Mouse (Mus musculus): ENCODE data around the gene Ski.
A peak's percentile ranks its signal among the peaks of the same experiment; 100 is the strongest.

Gene Ski

DNA sequence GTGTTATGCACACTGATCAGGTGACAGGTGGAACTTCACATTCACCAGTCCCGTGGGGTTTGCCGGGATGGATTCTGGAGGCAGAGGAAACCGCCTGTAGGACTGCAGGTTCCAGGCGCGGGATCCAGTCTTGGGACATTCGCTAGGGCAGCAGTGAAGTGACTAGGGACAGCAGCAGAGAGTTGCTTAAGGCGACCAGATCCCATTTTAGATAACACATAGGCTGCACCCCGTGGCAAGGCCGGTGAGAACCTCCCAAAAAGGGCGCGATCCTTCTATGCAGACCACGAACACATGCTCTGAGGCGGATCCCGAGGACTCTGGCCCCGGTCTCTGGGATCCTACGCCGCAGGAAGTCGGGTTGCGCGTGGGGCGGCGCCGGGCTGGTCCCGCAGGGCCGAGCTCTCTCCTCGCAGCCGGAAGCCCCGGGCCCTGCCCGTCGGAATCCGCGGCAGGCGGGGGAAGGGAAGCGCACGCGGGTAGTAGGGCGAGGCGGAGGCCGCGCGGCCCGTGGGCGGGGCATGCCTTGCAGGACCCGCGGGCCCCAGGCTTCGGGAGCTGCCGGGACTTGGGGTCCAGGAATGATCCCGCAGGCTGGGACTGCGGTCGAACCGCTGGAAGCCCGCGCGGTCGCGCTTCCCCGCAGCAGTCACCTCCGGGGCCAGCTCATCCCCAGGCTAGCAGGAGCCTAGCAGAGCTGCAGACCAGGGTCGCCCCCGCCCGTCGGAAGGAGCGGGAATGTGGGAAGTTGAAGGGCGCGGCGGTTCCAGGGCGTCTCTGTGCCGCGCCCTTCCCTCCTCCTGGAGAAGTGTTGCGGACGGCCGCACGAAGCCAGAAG, 71.9 kb downstream of the Ski start:
- peak; percentile 80 for DNase-seq (ENCODE audit: low spot score)

DNA sequence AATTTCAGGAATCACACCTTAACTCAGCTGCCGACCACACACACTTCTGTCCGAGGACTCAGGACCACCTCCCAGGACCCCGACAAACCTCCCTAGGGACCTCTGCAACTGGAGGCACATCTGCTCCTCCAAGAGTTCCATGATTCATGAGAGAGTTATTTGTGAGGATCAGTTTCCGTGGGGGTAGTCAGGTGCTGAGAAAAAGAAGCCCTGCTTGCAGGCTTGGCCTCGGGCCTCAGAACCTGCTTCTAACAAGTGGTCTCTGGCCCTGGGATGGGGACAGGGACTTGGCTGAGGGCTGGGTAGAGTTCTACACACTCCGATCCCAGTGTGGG, 72.5 kb downstream of the Ski start:
- no peak for DNase-seq (ENCODE audit: low spot score)

DNA sequence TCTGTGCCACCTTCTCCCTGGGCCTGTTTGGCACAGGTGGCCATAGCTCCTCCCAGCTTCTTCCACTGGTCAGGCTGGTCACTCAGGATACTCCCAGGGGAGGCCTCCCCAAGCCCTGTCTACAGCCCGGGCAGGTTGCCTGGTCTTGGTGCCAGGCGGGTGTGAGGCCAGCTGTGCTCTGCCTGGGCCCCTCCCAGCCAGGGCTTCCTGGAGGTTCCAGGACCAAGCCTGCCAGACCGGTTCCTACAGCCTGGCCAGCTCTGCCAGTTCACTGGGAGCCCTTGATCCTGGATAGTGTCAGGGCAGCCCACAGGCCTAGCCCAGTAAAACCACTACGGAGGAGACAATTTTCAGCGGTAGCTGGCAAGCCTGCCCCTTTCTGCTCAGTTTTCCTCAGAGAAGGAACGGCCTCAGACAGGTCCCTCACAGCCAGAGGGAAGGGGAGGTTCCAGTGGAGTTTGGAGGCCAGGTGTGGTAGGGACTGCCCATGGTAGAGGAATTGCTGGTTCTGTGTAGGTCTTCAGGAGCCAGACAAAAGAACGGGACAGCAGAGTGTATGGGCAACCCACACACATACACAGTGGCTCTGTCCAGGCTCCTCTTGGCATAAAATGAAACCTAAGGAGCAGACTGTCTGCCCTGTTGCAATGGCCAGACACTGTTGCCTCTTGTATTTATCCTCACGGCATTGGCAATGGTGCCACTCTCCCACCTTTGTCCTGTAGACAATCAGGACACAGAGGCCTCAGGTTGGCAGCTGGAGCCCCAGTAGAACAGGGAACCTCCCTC, 73.3 kb downstream of the Ski start:
- no peak for DNase-seq (ENCODE audit: low spot score)

GRCm38 (mm10) chr4:155148453-155148852, 73.9 kb downstream of the Ski start:
- DNase-seq (ENCODE audit: low spot score): no peak

DNA sequence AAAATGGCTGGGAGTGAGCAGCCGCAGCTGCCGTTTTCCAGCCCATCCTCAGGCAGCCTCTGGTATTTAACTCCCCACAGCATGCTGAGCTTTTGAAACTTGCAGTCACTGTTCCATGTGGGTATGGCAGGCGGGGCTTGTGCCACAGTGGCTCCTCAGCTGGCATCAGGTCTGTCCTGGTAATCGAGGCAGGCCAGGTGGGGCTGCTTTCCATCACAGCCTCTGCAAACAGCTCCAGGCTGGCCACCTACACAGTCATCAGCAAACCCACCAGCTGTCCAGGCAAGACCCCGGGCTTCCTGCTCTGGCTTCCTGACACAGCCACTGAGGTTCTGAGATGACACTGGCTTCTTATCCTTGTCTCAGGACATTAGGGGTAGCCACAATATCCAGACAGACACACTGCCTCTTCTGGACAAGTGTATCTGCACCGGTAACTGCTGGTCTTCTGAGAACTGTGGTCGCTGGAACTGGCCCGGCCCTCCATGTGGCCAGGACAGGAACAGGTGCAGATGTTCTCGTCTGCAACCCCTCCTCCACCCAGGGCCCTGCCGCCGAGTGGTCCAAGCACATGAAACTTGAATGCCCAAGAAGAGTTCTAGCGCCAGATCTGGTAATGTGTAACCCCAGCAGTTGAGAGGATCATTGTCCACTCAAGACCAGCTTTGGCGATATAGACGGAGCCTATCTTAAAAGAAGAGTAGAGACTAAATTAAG, 76.1 kb downstream of the Ski start:
- no peak for DNase-seq (ENCODE audit: low spot score)

DNA sequence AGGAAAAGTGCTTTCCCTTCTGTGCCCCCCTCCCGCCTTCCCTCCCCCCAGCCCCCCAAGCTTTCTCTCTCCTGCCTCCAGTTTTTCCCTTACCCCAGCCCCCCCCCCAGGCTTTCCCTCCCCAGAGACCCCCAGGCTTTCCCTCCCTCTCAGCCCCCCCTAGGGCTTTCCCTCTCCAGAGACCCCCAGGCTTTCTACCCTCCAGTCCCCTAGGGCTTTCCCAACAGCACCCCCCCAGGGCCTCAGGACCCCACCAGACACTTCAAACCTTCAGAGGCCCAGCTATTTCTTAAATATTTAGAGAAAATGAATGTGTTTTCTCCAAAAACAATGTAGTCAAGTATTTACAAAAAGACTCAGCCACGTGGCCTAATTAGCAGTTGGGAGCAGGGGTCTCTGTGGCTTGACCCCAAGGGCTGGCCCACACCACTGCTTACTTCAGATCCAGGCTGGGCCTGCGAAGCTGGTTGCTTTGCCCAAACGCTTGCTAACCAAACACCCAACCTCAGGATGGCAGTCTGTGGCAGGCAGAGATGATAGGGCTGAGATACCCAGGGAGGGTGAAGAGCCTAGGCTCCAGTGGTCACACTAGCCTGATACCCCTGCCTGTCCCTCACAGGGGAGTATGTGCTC, 77.7 kb downstream of the Ski start:
- no peak for DNase-seq (ENCODE audit: low spot score)

DNA sequence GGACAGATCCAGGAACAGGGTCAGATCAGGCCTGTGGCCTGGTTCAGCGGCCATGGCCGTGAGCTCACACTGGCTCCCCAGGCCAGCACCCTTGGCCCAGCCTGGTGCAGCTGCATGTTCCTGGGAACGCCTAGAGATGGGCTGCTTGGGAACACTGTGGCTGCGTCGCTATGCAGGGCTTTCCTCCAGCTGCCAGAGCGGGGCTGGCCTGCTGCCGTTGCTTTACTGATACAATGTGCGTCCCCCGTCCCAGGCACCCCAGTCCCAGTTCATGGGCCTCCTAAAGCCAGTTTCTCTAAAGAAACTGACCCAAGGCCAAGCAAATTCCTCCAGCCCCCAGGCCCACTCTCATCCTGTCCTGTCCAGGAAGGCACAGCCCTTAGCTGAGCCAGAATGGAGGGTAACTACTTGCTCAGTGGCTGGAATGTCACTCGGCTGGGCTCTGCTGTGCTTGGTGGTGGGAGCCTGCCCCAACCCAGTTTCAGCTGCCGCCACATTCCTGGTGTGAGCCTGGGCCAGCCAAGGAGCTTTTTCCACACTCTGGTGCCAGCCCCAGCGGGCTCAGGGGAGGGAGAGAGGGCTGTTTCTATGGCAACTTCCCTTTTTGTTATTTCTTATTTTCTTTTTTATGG, 78.4 kb downstream of the Ski start:
- no peak for DNase-seq (ENCODE audit: low spot score)

DNA sequence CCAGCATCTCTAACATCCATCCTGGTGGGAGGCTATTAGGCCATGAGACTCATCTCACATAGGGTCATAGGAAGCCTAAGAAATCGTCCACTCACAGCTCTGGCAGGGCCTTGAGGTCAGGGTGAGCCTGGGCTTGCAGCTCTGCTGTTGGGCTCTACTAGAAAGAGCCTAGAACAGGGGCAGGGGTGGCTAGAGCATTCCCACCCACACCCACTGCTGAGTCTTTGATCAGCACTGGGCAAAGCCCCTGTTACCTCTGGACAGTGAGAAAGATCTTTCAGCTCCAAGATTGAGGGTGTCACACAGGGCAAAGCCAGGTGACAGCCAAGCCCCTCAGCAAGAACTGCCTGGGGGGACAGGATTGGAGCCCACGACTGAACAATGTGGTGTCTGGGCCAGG, 79.0 kb downstream of the Ski start:
- no peak for DNase-seq (ENCODE audit: low spot score)

DNA sequence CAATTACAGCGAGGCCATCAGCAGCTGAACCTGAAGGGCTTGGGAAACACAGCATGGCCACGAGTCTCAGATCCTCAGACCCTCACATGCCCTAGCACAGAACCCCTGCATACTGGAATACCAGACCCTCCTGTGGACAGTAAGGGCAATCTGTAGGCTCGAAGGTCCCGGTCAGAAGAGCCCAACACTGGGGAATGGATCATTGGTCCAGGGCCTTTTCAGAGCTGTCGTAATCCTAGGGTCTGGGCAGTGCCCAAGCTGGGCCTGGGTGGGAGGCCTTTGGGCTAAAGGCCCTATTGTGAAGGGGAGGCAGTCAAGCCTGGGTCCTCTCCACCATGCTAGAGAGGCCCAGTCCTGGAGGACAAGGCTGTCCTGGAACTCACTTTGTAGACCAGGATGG, 79.6 kb downstream of the Ski start:
- DNase-seq (ENCODE audit: low spot score): no peak

DNA sequence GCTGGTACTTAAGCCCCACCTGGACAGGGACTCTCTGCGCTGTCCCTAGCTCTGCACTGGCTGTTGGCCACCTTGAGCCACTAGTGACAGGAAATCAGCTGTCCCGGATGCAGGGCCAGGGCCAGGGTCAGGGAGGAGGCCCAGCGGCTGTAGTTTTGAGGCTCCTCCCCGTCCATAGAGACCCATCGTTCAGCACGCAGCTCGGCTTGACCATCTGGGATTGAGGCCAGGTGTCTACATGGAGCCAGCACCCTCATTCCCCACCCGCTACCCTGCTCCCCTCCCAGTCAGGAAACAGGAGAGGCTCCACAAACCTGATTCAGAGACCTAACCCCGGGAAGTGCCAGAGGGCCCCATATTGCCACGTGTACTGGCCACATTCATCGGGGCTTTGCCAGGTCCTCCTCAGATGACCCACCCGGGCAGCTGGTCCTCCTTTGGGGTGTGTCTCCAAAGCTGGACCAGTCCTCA, 81.6 kb downstream of the Ski start:
- no peak for DNase-seq (ENCODE audit: low spot score)

- DNase-seq (ENCODE audit: low spot score): no peak
Observed at GRCm38 (mm10) chr4:155140150-155140549, 82.2 kb downstream of the Ski start.

- DNase-seq (ENCODE audit: low spot score): no peak
Observed at GRCm38 (mm10) chr4:155139281-155140045, 82.9 kb downstream of the Ski start.

GRCm38 (mm10) chr4:155138451-155138850, 83.9 kb downstream of the Ski start:
- DNase-seq (ENCODE audit: low spot score): no peak

DNA sequence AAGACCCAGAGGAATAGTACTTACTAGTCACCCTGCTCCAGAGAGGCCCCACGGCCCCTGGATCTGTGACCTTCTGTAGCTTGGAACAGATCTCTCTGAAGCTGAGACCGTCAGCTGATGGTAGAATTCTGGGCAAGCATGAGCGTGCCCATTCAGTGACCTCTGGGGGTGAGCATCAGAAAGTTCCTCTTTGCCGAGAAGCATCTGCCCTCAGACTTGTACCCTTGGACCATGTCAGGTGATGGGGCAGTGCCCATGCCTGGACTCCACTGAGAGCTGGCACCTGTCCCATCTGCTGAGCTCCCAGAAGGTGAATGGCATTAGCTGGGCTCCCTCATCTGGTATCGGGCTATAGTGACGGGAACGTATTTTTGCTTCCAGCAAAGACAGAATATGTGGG, 84.5 kb downstream of the Ski start:
- DNase-seq (ENCODE audit: low spot score): no peak

DNA sequence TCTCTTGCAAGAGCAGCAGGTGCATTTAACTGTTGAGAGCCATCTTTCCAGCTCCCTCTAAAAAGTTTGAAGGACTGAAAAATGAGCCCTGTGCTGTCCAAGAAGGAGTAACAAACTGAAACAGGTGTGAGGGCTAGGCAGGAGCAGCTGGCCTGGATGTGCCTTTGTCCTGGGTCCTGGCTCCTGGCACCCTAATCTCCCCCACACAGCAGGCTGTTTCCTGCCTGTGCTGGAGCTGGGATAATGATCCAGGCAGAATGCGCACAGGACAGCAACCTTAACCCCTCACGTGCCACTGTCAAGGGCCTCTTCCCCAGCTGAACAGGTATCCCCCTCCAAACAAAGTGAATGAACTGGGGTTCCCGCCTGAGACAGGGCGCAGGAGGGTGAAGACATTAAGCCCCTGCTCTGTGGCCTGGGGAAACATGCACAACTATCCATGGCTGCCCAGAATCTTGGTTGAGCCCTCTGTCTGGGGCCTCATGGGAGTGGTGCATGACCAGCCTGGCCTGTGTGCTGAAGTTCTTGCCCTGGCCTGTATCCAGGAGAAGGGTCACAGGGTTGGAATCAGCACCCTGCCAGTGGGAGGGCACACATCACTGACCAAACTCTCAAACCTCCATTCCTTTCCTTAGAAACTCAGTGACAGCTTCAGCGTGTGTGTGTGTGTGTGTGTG, 86.3 kb downstream of the Ski start:
- no peak for DNase-seq (ENCODE audit: low spot score)

GRCm38 (mm10) chr4:155134686-155135172, 87.7 kb downstream of the Ski start:
- DNase-seq (ENCODE audit: low spot score): no peak

DNA sequence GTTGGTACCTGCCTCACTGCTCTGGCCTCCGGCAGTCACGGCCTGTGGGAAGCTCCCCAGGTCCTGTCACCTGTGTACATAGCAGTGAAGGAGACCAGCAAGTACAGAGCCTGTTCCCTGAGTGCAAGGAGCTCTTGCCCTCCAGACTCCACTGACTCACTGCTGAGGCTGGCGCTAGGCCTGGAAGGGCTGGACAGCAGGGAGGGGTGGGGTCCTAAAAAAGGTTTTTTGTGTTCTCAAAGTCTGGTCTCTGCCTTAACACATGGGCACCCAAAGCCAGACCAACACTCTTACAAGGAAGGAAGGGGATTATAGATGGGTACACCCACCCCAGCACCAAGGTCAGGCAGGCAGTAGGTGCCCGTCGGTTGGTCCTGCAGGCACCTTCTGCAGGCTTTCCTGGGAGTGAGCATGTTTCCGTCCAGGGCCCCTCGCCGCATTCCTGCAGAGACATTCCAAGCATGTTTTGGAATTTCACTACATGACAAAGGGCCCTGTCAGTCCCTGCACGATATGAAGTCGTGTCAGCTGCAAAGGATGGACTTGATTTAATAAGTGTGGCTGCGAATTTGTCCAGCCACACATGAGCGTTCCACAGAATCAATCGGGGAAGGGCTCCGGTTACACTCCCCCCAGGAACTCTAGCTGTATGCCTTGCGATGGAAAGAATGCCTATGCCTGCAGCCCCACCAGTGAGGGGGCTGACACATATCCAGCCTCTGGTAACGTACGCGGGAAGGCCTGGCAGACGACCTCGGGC, 88.6 kb downstream of the Ski start:
- DNase-seq (ENCODE audit: low spot score): no peak

DNA sequence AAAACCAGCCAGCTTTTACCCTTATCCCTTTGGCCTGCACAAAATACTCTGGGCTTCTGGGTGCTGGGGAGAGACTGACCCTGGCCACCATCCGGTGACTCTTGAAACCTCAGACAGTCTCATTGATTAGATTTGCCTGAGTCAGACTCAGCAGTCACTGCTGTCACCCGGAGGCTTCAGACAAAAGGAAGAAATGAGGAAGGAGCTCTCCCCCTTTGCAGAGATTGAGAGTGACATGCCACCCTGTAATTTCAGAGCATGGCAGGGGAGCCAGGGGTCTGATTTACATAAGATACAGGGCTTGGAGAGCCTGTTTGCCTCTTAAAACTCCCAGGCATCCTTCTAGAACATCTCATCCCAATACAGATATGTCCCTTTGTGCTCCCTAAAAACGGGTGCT, 89.2 kb downstream of the Ski start:
- DNase-seq (ENCODE audit: low spot score): no peak

DNA sequence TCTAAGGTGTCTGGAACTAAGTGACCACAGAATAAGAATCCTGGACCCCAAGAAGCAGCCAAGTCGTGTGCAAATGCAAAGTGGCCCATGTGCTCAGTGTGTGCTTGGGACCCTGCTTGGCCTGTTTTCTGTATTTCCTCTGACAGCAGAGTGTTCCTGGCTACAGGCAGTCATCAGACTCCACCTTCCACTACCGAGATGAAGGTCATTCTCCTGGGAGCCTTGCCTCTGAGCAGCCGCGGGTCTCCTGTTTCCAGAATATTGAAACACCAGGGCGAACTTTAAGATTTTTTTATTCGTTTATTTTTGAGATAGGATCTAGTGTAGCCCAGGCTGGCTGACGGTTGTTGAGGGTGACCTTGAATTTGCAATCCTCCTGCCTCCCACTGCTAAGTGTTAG, 91.8 kb downstream of the Ski start:
- DNase-seq (ENCODE audit: low spot score): no peak

DNA sequence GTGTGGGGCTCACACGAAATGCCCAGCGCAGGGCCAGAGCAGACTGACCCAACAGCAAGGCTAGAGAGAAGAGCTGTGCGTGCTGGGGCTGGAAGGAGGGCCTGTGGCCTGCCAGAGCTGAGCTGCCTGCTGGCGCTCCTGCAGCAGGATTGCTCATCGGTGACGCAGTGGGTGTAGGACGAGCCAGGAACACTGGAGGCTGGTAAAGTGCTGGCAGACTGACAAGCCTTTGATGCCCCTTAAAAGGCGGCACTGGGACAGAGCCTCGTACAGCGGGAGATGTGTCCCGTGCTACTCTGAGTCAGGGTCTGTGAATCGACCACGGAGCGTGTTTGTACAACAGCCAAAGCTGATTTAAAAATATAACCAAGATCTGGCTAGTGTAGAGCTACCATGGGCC, 92.4 kb downstream of the Ski start:
- DNase-seq (ENCODE audit: low spot score): no peak
